Mouse (Mus musculus) T-cell, adult 2 months (primary cell): ENCODE measurements around the gene BC025446.
"Not testable (repeated sequence)": the region's sequence is repeated elsewhere in the genome, so short reads cannot be mapped to it uniquely, and the experiment has no call there.

ENCODE experiments used
- DNase-seq: peaks from one replicate; pipeline ENCODE4 v3.0.0; 2022; ENCODE audit warnings: low spot score

The BC025446 gene

GRCm38 (mm10) chr15:75215778-75216691 lies at the start of gene BC025446:
Gene BC025446, plus strand, starts transcription at chr15:75216376.
- no peak for DNase-seq

DNA sequence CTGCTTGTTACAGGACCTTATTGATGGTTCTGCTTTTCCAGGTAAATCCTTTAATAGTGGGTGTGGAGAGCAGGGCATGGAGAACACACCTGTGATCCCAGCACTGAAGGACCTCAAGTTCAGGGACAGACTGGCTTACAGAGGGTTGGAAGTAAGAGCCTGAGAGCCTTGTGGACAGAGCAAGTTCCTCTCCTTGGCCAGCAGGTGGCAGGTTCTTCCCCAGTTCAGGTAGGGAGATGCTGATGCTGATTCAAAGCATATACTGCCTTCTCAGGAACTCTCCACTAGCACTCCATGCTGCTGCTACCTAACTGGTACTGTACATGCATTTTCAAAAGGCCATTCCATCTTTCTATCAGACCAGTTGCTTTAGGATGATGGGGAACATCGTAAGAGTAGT lies 40.7 kb upstream of the BC025446 start:
- peak; percentile 50 for DNase-seq

DNA sequence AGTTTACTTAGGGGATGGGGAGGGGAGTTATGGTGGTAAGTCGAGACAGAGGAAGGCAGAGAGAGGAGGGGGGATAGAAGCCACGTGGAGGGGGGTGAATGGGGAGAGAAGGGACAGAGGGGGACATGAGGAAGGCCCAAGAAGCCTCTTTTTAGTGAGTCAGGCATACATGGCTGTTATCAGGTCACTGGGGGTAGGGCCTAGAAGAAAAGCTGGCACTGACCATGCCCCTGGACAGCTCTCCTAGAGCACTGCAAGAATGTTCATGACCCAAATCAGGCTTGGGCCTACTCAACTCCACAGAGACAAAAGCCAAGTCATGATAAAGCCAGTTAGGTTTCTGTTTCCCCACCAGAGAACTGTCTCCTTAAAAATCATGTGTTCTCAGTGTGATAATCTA lies 29.9 kb upstream of the BC025446 start:
- no peak for DNase-seq

- peak; percentile 34 for DNase-seq
Observed at GRCm38 (mm10) chr15:75189116-75189515, 27.1 kb upstream of the BC025446 start.

- not testable (repeated sequence) for DNase-seq
Observed at GRCm38 (mm10) chr15:75190560-75190959, 25.6 kb upstream of the BC025446 start.

DNA sequence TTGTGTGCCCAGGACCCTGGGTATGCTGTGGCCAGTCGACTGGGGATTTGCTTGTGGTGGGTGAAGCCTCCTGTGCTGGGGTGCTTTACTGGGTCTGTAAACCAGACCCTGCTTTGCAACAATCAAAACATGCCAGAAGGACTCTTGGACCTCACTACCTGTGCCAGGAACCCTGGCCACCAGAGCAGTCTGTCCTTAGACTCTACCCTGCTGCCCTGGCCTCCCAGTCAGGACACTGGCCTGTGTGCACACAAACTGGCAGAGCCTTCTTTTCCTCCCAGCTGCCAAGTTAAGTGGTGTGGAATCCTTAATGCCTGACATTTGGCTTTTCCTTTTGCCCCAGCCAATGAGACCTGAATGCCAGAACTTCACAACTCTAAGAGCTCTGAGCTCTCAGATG lies 655 bp downstream of the BC025446 start:
- DNase-seq: no peak

GRCm38 (mm10) chr15:75221942-75222341 lies 5.8 kb downstream of the BC025446 start:
- no peak for DNase-seq

DNA sequence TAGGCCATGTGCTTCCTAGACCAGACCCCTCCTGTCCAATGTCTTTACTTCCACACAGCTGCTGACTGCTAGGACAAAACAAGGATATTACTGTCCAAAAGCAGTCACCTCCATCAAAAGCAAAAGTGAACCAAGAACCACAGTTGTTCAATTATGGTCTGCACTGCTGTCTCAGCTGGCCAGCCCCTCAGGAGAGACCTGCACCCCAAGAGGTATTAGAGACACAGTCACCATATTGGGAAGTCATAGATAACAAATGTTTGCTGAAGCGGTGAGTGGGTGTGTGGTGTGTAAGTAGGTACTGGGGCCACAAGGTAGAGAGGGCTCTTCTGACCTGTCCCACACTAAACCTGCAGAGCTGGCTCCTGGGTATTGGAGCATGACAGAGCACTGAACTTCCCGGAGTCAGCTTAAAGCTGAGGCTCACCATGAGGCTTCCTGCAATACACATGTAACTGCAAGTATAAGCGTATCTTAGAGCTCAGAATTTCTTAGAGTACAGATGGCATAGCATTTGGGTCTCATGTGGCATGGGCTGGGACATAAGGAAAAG lies 21.6 kb downstream of the BC025446 start:
- DNase-seq: no peak

- no peak for DNase-seq
Observed at GRCm38 (mm10) chr15:75240558-75240957, 24.4 kb downstream of the BC025446 start.

- no peak for DNase-seq
Observed at GRCm38 (mm10) chr15:75242756-75243640, 26.8 kb downstream of the BC025446 start.

DNA sequence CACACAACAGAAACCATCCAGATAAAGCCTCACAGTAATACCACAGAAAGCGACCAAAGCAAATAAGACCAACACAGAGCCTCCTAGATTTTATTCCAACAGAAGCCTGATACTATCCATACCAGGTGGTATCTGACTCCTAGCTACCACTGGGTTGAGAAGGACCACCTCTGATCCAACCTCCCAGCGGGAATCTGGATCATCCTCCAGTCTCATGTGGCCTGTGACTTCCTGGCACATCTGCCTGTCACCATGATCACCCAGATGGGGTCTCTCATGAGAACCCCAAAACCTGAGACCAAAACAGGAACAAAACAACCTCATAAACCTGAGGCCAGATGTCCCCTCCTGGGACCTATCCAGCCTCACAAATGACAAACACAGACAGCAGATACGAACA lies 38.5 kb downstream of the BC025446 start:
- DNase-seq: no peak

DNA sequence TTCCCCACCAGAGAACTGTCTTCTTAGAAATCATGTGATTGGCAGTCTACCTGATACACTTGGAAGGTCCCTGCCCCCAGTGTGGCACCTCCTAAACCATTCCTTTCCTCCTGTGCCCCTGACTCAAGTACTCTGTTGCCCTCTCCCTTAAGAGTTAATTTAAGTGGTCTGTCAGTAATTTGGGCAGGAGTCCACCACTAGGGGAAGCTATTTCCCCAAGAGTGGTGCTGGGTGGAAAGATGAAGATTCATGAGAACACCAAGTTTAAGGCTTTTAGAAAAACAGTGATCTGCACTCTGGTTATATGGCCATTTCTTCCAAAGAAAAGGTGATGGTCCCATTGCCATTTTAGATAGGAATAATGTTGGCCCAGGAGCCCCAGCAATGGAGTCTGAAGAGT lies 49.7 kb downstream of the BC025446 start:
- DNase-seq: no peak

DNA sequence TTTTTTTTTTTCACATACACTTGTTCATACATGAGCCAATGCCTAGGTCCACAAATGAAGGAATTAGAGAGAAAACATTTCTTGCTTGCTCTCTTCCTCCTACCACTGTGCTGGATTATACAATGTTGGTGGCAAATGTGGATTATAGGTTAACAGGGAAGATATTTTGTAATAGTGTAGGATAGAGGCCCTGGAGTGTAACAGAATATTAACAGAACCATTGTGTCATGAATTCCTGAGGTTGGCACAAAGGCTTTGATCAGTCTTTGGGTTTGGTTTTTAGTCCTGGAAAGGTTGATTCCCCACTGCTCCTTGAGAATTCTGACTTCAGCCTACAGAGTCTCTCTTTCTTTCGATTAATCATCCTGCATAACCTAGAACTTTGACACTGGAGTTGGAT lies 50.5 kb downstream of the BC025446 start:
- DNase-seq: no peak

- no peak for DNase-seq
Observed at GRCm38 (mm10) chr15:75268121-75268520, 51.9 kb downstream of the BC025446 start, which contains the start of gene Ly6f. Gene Ly6f, plus strand, starts transcription at chr15:75268421.

DNA sequence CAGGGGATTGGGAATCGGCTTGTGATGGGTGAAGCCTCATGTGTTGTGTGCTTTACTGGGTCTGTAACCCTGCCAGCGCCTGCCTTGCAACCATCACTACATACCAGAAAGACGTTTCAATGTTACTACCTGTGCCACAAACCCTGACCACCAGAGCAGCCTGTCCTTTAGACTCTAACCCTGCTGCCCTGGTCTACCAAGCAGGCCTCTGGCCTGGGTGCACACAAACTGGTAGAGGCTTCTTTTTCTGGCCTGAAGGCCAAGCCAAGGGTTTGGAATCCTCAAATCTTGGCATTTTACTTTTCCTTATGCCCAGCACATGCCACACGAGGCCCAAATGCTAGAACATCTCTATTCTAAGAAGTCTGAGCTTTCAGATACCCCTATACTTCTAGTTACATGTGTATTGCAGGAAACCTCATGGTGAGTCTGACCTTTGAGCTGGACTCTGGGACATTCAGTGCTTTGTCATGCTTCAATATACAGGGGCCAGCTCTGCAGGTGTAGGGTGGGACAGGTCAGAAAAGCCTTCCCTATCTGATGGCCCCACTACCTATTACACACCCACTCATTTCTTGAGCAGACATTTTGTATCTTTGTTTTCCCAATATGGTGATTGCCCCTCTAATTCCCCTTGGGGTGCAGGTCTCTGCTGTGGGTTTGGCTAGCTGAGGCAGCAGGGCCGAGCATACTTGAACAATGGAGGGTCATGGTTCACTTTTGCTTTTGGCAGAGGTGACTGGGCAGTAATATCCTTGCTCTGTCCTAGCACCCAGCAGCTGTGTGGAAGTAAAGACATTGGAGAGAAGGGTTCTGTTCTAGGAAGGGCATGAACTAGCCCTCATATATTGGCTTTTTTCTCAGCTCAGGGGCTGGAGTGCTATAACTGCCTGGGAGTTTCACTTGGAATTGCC lies 53.0 kb downstream of the BC025446 start:
- DNase-seq: no peak

DNA sequence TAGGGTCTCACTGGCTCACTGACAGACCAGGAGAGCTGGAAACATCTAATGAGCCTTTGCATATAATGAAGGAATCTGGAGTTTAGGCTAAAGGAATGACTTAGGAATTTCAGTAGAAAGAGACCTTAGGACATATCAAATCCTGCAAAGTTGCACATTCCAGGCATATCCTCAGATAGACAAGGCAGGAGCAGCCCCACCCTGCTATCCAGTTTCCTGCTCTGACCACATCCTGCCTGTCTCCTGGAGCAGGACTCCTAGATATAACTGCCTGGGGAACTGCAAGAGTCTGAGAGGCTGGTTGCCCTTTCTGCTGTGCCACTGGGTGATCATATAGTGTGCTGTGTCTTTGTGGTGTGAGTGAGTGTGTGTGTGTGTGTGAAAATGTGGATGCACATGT lies 54.0 kb downstream of the BC025446 start:
- no peak for DNase-seq

- DNase-seq: no peak
Observed at GRCm38 (mm10) chr15:75270691-75271362, 54.7 kb downstream of the BC025446 start.

GRCm38 (mm10) chr15:75271426-75271825 lies 55.2 kb downstream of the BC025446 start:
- no peak for DNase-seq

DNA sequence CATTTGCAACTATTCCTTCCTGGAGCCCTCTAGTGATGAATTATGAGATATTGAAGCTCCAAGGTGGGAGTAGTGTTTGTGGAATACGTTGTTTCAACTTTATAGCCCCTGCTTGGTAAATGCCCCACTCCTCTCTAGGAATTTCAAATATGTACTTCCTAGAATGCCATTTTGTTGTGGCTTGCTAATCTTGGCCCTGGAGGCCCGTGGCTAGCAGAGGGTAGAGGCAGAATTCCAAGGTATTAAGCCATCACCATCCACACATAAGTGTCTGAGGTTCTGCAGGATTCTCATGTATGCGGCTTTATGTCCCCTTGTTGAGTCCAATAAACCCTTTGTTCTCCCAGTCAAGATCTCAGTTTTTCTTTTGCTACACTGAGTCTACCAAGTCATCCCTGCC lies 55.7 kb downstream of the BC025446 start:
- no peak for DNase-seq
